Mouse (Mus musculus): Measurements from ENCODE around the gene Capn10. TPM values are rescaled to one million over a fixed set of nuclear protein-coding genes. Genes with fewer than 3 reads are reported as not detected.

Gene Capn10
- polyA plus RNA-seq, 1 experiment from 2014 or later: 42.7 TPM

- ATAC-seq (ENCODE audit: insufficient number of reproducible peaks, insufficient read depth, low FRiP score, low TSS enrichment): no peak
Observed at GRCm38 (mm10) chr1:92981056-92981845, 47.1 kb downstream of the Capn10 start.

DNA sequence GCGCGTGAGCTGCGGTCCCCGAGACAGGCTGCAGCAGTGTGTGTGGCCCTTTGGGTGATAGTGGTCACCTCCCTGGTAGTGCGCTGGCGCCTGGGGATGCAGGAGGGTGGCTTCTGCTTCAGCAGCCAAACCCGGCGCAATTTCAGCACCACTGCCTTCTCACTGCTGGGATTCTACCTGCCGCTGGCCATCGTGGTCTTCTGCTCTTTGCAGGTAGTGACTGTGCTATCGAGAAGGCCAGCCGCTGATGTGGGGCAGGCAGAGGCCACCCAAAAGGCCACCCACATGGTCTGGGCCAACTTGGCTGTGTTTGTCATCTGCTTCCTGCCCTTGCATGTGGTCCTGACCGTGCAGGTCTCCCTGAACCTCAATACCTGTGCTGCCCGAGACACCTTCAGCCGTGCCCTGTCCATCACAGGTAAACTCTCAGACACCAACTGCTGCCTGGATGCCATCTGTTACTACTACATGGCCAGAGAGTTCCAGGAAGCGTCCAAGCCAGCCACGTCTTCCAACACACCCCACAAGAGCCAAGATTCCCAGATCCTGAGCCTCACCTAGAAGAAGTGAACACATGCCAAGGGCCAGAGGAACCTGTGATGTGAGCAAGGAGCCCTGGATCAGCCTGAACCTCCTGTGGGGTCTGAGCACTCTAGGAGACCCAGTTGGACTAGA is 48.9 kb downstream of the Capn10 start:
- Histone ChIP-seq H3K9ac (no peak overlapping the region), H3K4me3 (no peak overlapping the region), H3K36me3 (no peaks in the 10 kb centered on the region), H3K9me3 (no peaks in the 10 kb centered on the region), H3K27me3 (0 out of 2 replicates have a peak, but pooled peaks cover 2% of the 10 kb centered on the region), H3K4me1 (no peaks in the 10 kb centered on the region), H3K4me2 (replicated peaks) (no peak overlapping the region), H3K27ac (no peak overlapping the region)
- ATAC-seq (ENCODE audit: insufficient number of reproducible peaks, insufficient read depth, low FRiP score, low TSS enrichment): no peak
- WGBS: 89% methylated on average over 17 of the region's 17 CpGs

More at GRCm38 (mm10) chr1:92981056-92981845, 47.1 kb downstream of the Capn10 start:
- 79% methylated on average over 7 of the region's 7 CpGs for WGBS
- Histone ChIP-seq H3K36me3 (no peaks in the 10 kb centered on the region), H3K27ac (no peak overlapping the region), H3K9me3 (no peaks in the 10 kb centered on the region), H3K4me3 (no peak overlapping the region), H3K9ac (no peak overlapping the region), H3K4me1 (no peaks in the 10 kb centered on the region), H3K27me3 (0 out of 2 replicates have a peak, but pooled peaks cover 5% of the 10 kb centered on the region), H3K4me2 (replicated peaks) (no peak overlapping the region)

DNA sequence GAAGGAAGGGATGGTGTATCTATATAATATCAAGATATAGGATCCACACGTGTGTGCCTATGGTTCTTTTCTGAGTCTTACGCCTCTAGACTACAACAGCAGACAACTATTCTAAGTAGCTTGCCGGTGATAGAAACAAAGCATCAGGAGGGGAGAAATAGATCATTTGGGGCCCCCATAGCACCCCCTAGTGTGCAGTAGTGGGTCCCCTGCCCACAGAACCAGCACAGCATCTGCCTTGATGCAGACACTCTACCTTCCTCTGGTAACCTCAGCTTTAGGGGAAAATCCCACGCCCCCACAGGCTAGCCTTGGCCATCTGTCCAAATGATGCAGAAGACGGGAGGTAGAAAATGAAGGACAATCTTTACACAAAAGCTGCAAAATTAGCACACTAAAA is 50.8 kb downstream of the Capn10 start:
- no peak overlapping the region for H3K27ac ChIP-seq
- no peaks in the 10 kb centered on the region for H3K27me3 ChIP-seq
- 89% methylated on average over 5 of the region's 5 CpGs for WGBS
- H3K4me2 ChIP-seq (replicated peaks): no peak overlapping the region
- no peaks in the 10 kb centered on the region for H3K4me1 ChIP-seq
- H3K36me3 ChIP-seq: no peaks in the 10 kb centered on the region
- no peak overlapping the region for H3K9ac ChIP-seq
- H3K9me3 ChIP-seq: no peaks in the 10 kb centered on the region
- no peak for ATAC-seq (ENCODE audit: insufficient number of reproducible peaks, insufficient read depth, low FRiP score, low TSS enrichment)
- no peak overlapping the region for H3K4me3 ChIP-seq

- Histone ChIP-seq H3K27ac (no peak overlapping the region), H3K9ac (no peak overlapping the region), H3K4me1 (no peaks in the 10 kb centered on the region), H3K4me2 (replicated peaks) (no peak overlapping the region), H3K27me3 (no peaks in the 10 kb centered on the region), H3K4me3 (no peak overlapping the region), H3K9me3 (no peaks in the 10 kb centered on the region), H3K36me3 (no peaks in the 10 kb centered on the region)
- WGBS: 78% methylated on average over 4 of the region's 4 CpGs
- no peak for ATAC-seq (ENCODE audit: insufficient number of reproducible peaks, insufficient read depth, low FRiP score, low TSS enrichment)
Observed at GRCm38 (mm10) chr1:92988894-92989293, 54.7 kb downstream of the Capn10 start.

DNA sequence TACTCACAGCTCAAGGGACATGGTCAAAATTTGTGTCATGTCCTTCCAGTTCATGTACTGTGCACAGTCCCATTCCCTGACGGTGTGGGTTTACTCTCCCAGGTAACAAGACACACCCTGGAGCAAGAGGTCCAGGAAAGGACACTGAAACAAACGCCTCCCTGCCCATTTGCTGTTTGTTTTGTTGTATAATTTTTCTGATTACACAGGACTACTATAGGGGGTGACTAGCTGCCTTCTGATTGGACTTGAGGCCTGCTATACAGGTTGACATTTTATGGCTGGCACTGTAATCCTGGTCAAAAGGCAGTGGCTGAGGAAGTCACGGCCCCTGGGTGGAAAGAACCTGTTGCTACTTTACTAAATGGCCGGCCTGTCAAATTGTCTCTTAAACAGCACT is 55.7 kb downstream of the Capn10 start:
- ATAC-seq (ENCODE audit: insufficient number of reproducible peaks, insufficient read depth, low FRiP score, low TSS enrichment): no peak
- Histone ChIP-seq H3K4me1 (no peaks in the 10 kb centered on the region), H3K27me3 (no peaks in the 10 kb centered on the region), H3K27ac (no peak overlapping the region), H3K9ac (no peak overlapping the region), H3K36me3 (no peaks in the 10 kb centered on the region), H3K9me3 (no peaks in the 10 kb centered on the region), H3K4me2 (replicated peaks) (no peak overlapping the region), H3K4me3 (no peak overlapping the region)
- 54% methylated on average over 4 of the region's 4 CpGs for WGBS

GRCm38 (mm10) chr1:92992214-92992855 is 58.2 kb downstream of the Capn10 start:
- 76% methylated on average over 6 of the region's 6 CpGs for WGBS
- H3K4me1 ChIP-seq: no peaks in the 10 kb centered on the region
- no peaks in the 10 kb centered on the region for H3K9me3 ChIP-seq
- no peak for ATAC-seq (ENCODE audit: insufficient number of reproducible peaks, insufficient read depth, low FRiP score, low TSS enrichment)
- no peak overlapping the region for H3K4me2 ChIP-seq (replicated peaks)
- no peak overlapping the region for H3K9ac ChIP-seq
- no peak overlapping the region for H3K4me3 ChIP-seq
- H3K36me3 ChIP-seq: no peaks in the 10 kb centered on the region
- H3K27ac ChIP-seq: no peak overlapping the region
- no peaks in the 10 kb centered on the region for H3K27me3 ChIP-seq

- Histone ChIP-seq H3K4me3 (no peak overlapping the region), H3K4me2 (replicated peaks) (no peak overlapping the region), H3K27me3 (no peaks in the 10 kb centered on the region), H3K9me3 (no peaks in the 10 kb centered on the region), H3K9ac (no peak overlapping the region), H3K4me1 (no peaks in the 10 kb centered on the region), H3K36me3 (no peaks in the 10 kb centered on the region), H3K27ac (no peak overlapping the region)
- no peak for ATAC-seq (ENCODE audit: insufficient number of reproducible peaks, insufficient read depth, low FRiP score, low TSS enrichment)
- 59% methylated on average over 2 of the region's 2 CpGs for WGBS
Observed at GRCm38 (mm10) chr1:92992880-92993279, 58.7 kb downstream of the Capn10 start.

Other genes starting within 250 kb of the Capn10 start
- gene Gpc1, start 102.7 kb upstream of the Capn10 start, polyA plus RNA-seq (2016; fragmentation: Nextera tagmentation; extraction: Ambion mirVana): 79.8 and 81.4 TPM in 2 replicates
- gene Ankmy1, start 31.5 kb upstream of the Capn10 start, polyA plus RNA-seq (2016; fragmentation: Nextera tagmentation; extraction: Ambion mirVana): 0.55 TPM in 2 replicates
- 10.8 and 10.9 TPM in 2 replicates for gene Dusp28, start 27.4 kb upstream of the Capn10 start, polyA plus RNA-seq (2016; fragmentation: Nextera tagmentation; extraction: Ambion mirVana)
- gene Rnpepl1, start 23.6 kb upstream of the Capn10 start, polyA plus RNA-seq (2016; fragmentation: Nextera tagmentation; extraction: Ambion mirVana): 38.4 and 39.4 TPM in 2 replicates
- 0.36 and 0.57 TPM in 2 replicates for gene Gpr35, start 16.5 kb downstream of the Capn10 start, polyA plus RNA-seq (2016; fragmentation: Nextera tagmentation; extraction: Ambion mirVana)
- gene Aqp12, start 72.0 kb downstream of the Capn10 start, polyA plus RNA-seq (2016; fragmentation: Nextera tagmentation; extraction: Ambion mirVana): not detected in 2 replicates
- gene Kif1a, start 167.6 kb downstream of the Capn10 start, polyA plus RNA-seq (2016; fragmentation: Nextera tagmentation; extraction: Ambion mirVana): 31.4 and 34.4 TPM in 2 replicates
- not detected in 2 replicates for gene Agxt, start 200.9 kb downstream of the Capn10 start, polyA plus RNA-seq (2016; fragmentation: Nextera tagmentation; extraction: Ambion mirVana)
- gene 2310007B03Rik, start 226.6 kb downstream of the Capn10 start, polyA plus RNA-seq (2016; fragmentation: Nextera tagmentation; extraction: Ambion mirVana): 0.09 and 0.19 TPM in 2 replicates
- 0.18 TPM in 2 replicates for gene Crocc2, start 234.3 kb downstream of the Capn10 start, polyA plus RNA-seq (2016; fragmentation: Nextera tagmentation; extraction: Ambion mirVana)

All from embryonic facial prominence, embryonic 12.5 days (tissue).